Mouse (Mus musculus) CD4-positive, CD25-positive, alpha-beta regulatory T cell, adult 2 months (primary cell): ENCODE results near the gene Maged1.
A peak's percentile ranks its signal among the peaks of the same experiment; 100 is the strongest.
"Not testable (repeated sequence)": the region's sequence is repeated elsewhere in the genome, so short reads cannot be mapped to it uniquely, and the experiment has no call there.

Experiments used
- DNase-seq: peaks from one replicate; pipeline ENCODE4 v3.0.0-alpha.2; 2012; ENCODE audit warnings: low read depth, low spot score

The Maged1 gene

GRCm38 (mm10) chrX:94541918-94542355, at the start of gene Maged1:
Gene Maged1, minus strand, starts transcription at chrX:94542143.
- DNase-seq = peak; percentile 54

GRCm38 (mm10) chrX:94580251-94580650, 38.3 kb upstream of the Maged1 start:
- no peak for DNase-seq

GRCm38 (mm10) chrX:94564694-94565093, 22.8 kb upstream of the Maged1 start:
- DNase-seq = no peak

- DNase-seq = no peak
Measured at GRCm38 (mm10) chrX:94562392-94562791, 20.4 kb upstream of the Maged1 start.

GRCm38 (mm10) chrX:94548227-94548626, 6.3 kb upstream of the Maged1 start:
- peak; percentile 3 for DNase-seq

GRCm38 (mm10) chrX:94545941-94546340, 4.0 kb upstream of the Maged1 start:
- no peak for DNase-seq

GRCm38 (mm10) chrX:94544923-94545322, 3.0 kb upstream of the Maged1 start:
- DNase-seq = peak; percentile 28

- no peak for DNase-seq
Measured at GRCm38 (mm10) chrX:94542536-94542935, 593 bp upstream of the Maged1 start.

GRCm38 (mm10) chrX:94541206-94541605, 737 bp downstream of the Maged1 start:
- peak; percentile 2 for DNase-seq

- DNase-seq = peak; percentile 30
Measured at GRCm38 (mm10) chrX:94540341-94541201, 1.4 kb downstream of the Maged1 start.

GRCm38 (mm10) chrX:94534346-94534745, 7.6 kb downstream of the Maged1 start:
- no peak for DNase-seq

- DNase-seq = no peak
Measured at GRCm38 (mm10) chrX:94530301-94530700, 11.6 kb downstream of the Maged1 start.

GRCm38 (mm10) chrX:94522166-94522565, 19.8 kb downstream of the Maged1 start:
- no peak for DNase-seq

GRCm38 (mm10) chrX:94508442-94508819, 33.5 kb downstream of the Maged1 start:
- DNase-seq = no peak

- DNase-seq = not testable (repeated sequence)
Measured at GRCm38 (mm10) chrX:94507698-94508441, 34.1 kb downstream of the Maged1 start.

GRCm38 (mm10) chrX:94486001-94486792, 55.7 kb downstream of the Maged1 start:
- DNase-seq = no peak
